Mouse (Mus musculus) midbrain, embryonic 13.5 days (tissue): Measurements from ENCODE around the gene Efs. TPM values are rescaled to one million over a fixed set of nuclear protein-coding genes. Genes with fewer than 3 reads are reported as not detected.
"Not testable (repeated sequence)": the region's sequence is repeated elsewhere in the genome, so short reads cannot be mapped to it uniquely, and the experiment has no call there.

Experiments
- ATAC-seq: fragments of 200-750 bp; cut with Nextera tagmentation; 2 replicates; pipeline ENCODE4 v1.8.0; 2017; ENCODE audit warnings: mild to moderate bottlenecking, moderate TSS enrichment, moderate library complexity
- H3K27ac ChIP-seq: fragments of 300-500 bp; sonication (generic); 2 replicates; pipeline ENCODE4 v1.5.1; 2015; ENCODE audit warnings: inconsistent platforms, mild to moderate bottlenecking, moderate library complexity
- H3K27me3 ChIP-seq: fragments of 300-500 bp; sonication (generic); 2 replicates; pipeline ENCODE4 v1.6.1; 2015; ENCODE audit warnings: mild to moderate bottlenecking, inconsistent platforms
- H3K36me3 ChIP-seq: fragments of 300-500 bp; sonication (generic); 2 replicates; pipeline ENCODE4 v1.6.1; 2015; ENCODE audit warnings: mild to moderate bottlenecking, inconsistent platforms
- H3K4me1 ChIP-seq: fragments of 300-500 bp; sonication (generic); replicated peaks from 2 replicates; pipeline ENCODE4 v1.6.1; 2015; ENCODE audit warnings: inconsistent platforms
- H3K4me2 ChIP-seq: fragments of 300-500 bp; sonication (generic); replicated peaks from 2 replicates; pipeline ENCODE4 v1.6.1; 2015; ENCODE audit warnings: moderate library complexity, mild to moderate bottlenecking, inconsistent platforms
- H3K4me3 ChIP-seq: fragments of 300-500 bp; sonication (generic); replicated peaks from 2 replicates; pipeline ENCODE4 v1.5.1; 2015; ENCODE audit warnings: mild to moderate bottlenecking, inconsistent platforms
- H3K9ac ChIP-seq: fragments of 300-500 bp; sonication (generic); replicated peaks from 2 replicates; pipeline ENCODE4 v1.6.1; 2015; ENCODE audit warnings: mild to moderate bottlenecking, inconsistent platforms
- H3K9me3 ChIP-seq: fragments of 300-500 bp; sonication (generic); 2 replicates; pipeline ENCODE4 v1.6.1; 2016; ENCODE audit warnings: mild to moderate bottlenecking, inconsistent platforms
- WGBS: fragments of 180-500 bp; shearing (Covaris S2); methylation state at CpG from one replicate; pipeline ENCODE4 v1.1.7; 2015; 5-methylcytosine and 5-hydroxymethylcytosine counted together
- polyA plus RNA-seq: library from polyadenylated mRNA; unstranded; fragments of >200 nt; fragmentation: Nextera tagmentation; extraction: Ambion mirVana; gene quantifications from 2 replicates; pipeline ENCODE4 v1.2.1, GENCODE M21; 2015

Efs gene
- polyA plus RNA-seq, 1 experiment from 2014 or later: 21.6 TPM

GRCm38 (mm10) chr14:54959853-54960613 is 34.1 kb upstream of the Efs start:
- H3K9ac ChIP-seq, H3K9me3 ChIP-seq, H3K36me3 ChIP-seq, H3K4me2 ChIP-seq, ATAC-seq, H3K4me3 ChIP-seq, H3K4me1 ChIP-seq, H3K27me3 ChIP-seq, H3K27ac ChIP-seq: not testable (repeated sequence)
- WGBS: 92% methylated on average over 12 of the region's 12 CpGs

- Histone ChIP-seq H3K27ac (no peak overlapping the region), H3K27me3 (no peaks in the 10 kb centered on the region), H3K9me3 (no peaks in the 10 kb centered on the region), H3K4me2 (no peak overlapping the region), H3K4me1 (no peaks in the 10 kb centered on the region), H3K4me3 (no peak overlapping the region), H3K36me3 (no peaks in the 10 kb centered on the region), H3K9ac (no peak overlapping the region)
- no peak for ATAC-seq
- 95% methylated on average over 3 of the region's 3 CpGs for WGBS
Observed at GRCm38 (mm10) chr14:54959197-54959596, 33.3 kb upstream of the Efs start.

- Histone ChIP-seq H3K9ac (no peak overlapping the region), H3K27ac (no peak overlapping the region), H3K4me2 (no peak overlapping the region), H3K36me3 (no peaks in the 10 kb centered on the region), H3K27me3 (no peaks in the 10 kb centered on the region), H3K9me3 (no peaks in the 10 kb centered on the region), H3K4me3 (no peak overlapping the region), H3K4me1 (no peaks in the 10 kb centered on the region)
- 78% methylated on average over 4 of the region's 4 CpGs for WGBS
- ATAC-seq: no peak
Observed at GRCm38 (mm10) chr14:54958503-54958902, 32.6 kb upstream of the Efs start.

- no peak overlapping the region for H3K4me3 ChIP-seq
- H3K9ac ChIP-seq: no peak overlapping the region
- ATAC-seq: no peak
- no peak overlapping the region for H3K4me2 ChIP-seq
- H3K27ac ChIP-seq: no peak overlapping the region
- H3K9me3 ChIP-seq: no peaks in the 10 kb centered on the region
- WGBS: 87% methylated on average over 9 of the region's 9 CpGs
- H3K27me3 ChIP-seq: no peaks in the 10 kb centered on the region
- H3K36me3 ChIP-seq: no peaks in the 10 kb centered on the region
- no peaks in the 10 kb centered on the region for H3K4me1 ChIP-seq
Observed at GRCm38 (mm10) chr14:54956533-54956932, 30.6 kb upstream of the Efs start.

- H3K4me1 ChIP-seq: no peaks in the 10 kb centered on the region
- 92% methylated on average over 3 of the region's 3 CpGs for WGBS
- H3K9ac ChIP-seq: no peak overlapping the region
- no peak overlapping the region for H3K27ac ChIP-seq
- no peak for ATAC-seq
- H3K9me3 ChIP-seq: no peaks in the 10 kb centered on the region
- H3K4me2 ChIP-seq: no peak overlapping the region
- H3K4me3 ChIP-seq: no peak overlapping the region
- no peaks in the 10 kb centered on the region for H3K36me3 ChIP-seq
- H3K27me3 ChIP-seq: no peaks in the 10 kb centered on the region
Observed at GRCm38 (mm10) chr14:54955481-54955880, 29.6 kb upstream of the Efs start.

GRCm38 (mm10) chr14:54954474-54954873 is 28.5 kb upstream of the Efs start:
- ATAC-seq: no peak
- Histone ChIP-seq H3K4me3 (no peak overlapping the region), H3K27ac (no peak overlapping the region), H3K9ac (no peak overlapping the region), H3K27me3 (no peaks in the 10 kb centered on the region), H3K4me1 (no peaks in the 10 kb centered on the region), H3K36me3 (no peaks in the 10 kb centered on the region), H3K9me3 (no peaks in the 10 kb centered on the region), H3K4me2 (no peak overlapping the region)
- WGBS: 72% methylated on average over 3 of the region's 3 CpGs

GRCm38 (mm10) chr14:54953664-54954206 is 27.8 kb upstream of the Efs start:
- Histone ChIP-seq H3K27me3 (no peaks in the 10 kb centered on the region), H3K9ac (no peak overlapping the region), H3K4me1 (no peaks in the 10 kb centered on the region), H3K36me3 (no peaks in the 10 kb centered on the region), H3K9me3 (no peaks in the 10 kb centered on the region), H3K4me3 (no peak overlapping the region), H3K4me2 (no peak overlapping the region), H3K27ac (no peak overlapping the region)
- 91% methylated on average over 8 of the region's 8 CpGs for WGBS
- ATAC-seq: no peak

- WGBS: 89% methylated on average over 6 of the region's 6 CpGs
- H3K9me3 ChIP-seq: no peaks in the 10 kb centered on the region
Observed at GRCm38 (mm10) chr14:54951587-54951986, 25.7 kb upstream of the Efs start.

GRCm38 (mm10) chr14:54950493-54950892 is 24.6 kb upstream of the Efs start:
- Histone ChIP-seq H3K4me1 (no peaks in the 10 kb centered on the region), H3K4me2 (no peak overlapping the region), H3K27ac (no peak overlapping the region), H3K9ac (no peak overlapping the region), H3K27me3 (no peaks in the 10 kb centered on the region), H3K9me3 (no peaks in the 10 kb centered on the region), H3K4me3 (no peak overlapping the region), H3K36me3 (no peaks in the 10 kb centered on the region)
- ATAC-seq: no peak
- 66% methylated on average over 12 of the region's 12 CpGs for WGBS

More at GRCm38 (mm10) chr14:54951587-54951986, 25.7 kb upstream of the Efs start:
- H3K27me3 ChIP-seq: no peaks in the 10 kb centered on the region
- H3K4me2 ChIP-seq: no peak overlapping the region
- H3K4me3 ChIP-seq: no peak overlapping the region
- H3K36me3 ChIP-seq: no peaks in the 10 kb centered on the region
- no peak for ATAC-seq
- H3K9ac ChIP-seq: no peak overlapping the region
- H3K4me1 ChIP-seq: no peaks in the 10 kb centered on the region
- H3K27ac ChIP-seq: no peak overlapping the region

GRCm38 (mm10) chr14:54948781-54949180 is 22.9 kb upstream of the Efs start:
- Histone ChIP-seq H3K4me2 (no peak overlapping the region), H3K9ac (no peak overlapping the region), H3K27ac (no peak overlapping the region), H3K4me1 (no peaks in the 10 kb centered on the region), H3K4me3 (no peak overlapping the region), H3K27me3 (no peaks in the 10 kb centered on the region), H3K36me3 (no peaks in the 10 kb centered on the region), H3K9me3 (no peaks in the 10 kb centered on the region)
- ATAC-seq: no peak
- 88% methylated on average over 9 of the region's 9 CpGs for WGBS

GRCm38 (mm10) chr14:54947008-54947407 is 21.1 kb upstream of the Efs start:
- not testable (repeated sequence) for H3K4me1 ChIP-seq, H3K4me2 ChIP-seq, H3K9ac ChIP-seq, H3K9me3 ChIP-seq, H3K4me3 ChIP-seq, H3K27ac ChIP-seq, H3K27me3 ChIP-seq, ATAC-seq, H3K36me3 ChIP-seq
- 89% methylated on average over 11 of the region's 11 CpGs for WGBS

- no peaks in the 10 kb centered on the region for H3K4me1 ChIP-seq
- H3K36me3 ChIP-seq: no peaks in the 10 kb centered on the region
- H3K27me3 ChIP-seq: no peaks in the 10 kb centered on the region
- no peak overlapping the region for H3K27ac ChIP-seq
- no peak overlapping the region for H3K9ac ChIP-seq
- H3K4me3 ChIP-seq: no peak overlapping the region
- WGBS: 88% methylated on average over 19 of the region's 19 CpGs
- H3K9me3 ChIP-seq: no peaks in the 10 kb centered on the region
- no peak for ATAC-seq
- no peak overlapping the region for H3K4me2 ChIP-seq
Observed at GRCm38 (mm10) chr14:54945975-54946704, 20.2 kb upstream of the Efs start.
